Mouse (Mus musculus): ENCODE data around the gene Rc3h2. TPM values are rescaled to one million over a fixed set of nuclear protein-coding genes. Genes with fewer than 3 reads are reported as not detected.

Gene Rc3h2
- polyA plus RNA-seq, 2 experiments = 15.7 to 17.0 TPM

DNA sequence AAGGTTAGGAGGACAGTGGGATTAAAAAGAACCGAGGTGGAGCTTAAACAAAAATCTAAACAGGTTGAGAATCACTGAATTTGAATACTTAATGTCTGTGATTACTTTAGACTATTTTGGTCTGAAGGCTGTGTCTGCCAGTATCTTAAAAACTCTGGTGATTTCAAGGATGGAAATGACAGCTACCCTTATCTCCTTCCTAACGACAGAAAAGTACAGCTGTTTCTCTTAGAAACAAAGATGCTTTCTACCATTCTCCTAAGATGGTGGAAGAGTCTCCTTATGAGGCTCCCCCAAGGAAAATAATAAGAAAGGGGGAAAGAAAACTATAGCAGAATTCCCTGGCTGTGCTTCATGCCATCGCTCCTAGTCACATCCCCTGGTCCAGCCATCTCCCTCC, 800 bp downstream of the Rc3h2 start:
- H3K4me3 ChIP-seq (replicated peaks; ENCODE audit: low read length) = peak overlapping the region; percentile 97
- ATAC-seq (ENCODE audit: low FRiP score, low read depth) = no peak
- 4% methylated on average over 3 of the region's 3 CpGs for WGBS

DNA sequence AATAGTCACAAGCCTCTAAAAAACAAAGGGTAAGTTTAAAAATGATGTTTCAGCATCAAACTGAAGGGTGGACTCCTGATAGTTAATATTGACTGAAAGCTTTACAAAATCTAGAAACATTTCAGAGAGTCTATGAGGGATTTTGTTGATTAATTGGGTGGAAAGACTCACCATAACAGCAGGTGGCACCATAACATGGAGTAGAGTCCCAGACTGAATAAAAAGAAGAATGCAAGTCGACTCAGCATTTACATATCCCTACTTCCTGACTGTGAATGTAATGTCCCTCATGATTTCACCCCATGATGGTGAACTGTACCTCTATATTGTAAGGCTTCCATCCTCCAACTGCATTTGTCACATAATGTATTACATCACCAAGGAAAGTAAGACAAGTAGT, 27.2 kb downstream of the Rc3h2 start:
- DNase-seq (ENCODE audit: low spot score) = no peak
- WGBS = 64% methylated on average over 1 of the region's 1 CpGs

More for the DNA sequence above, 800 bp downstream of the Rc3h2 start:
- Histone ChIP-seq H3K4me2 (replicated peaks; ENCODE audit: low read depth, low read length, severe bottlenecking) (peak overlapping the region; percentile 51), H3K9me3 (ENCODE audit: control insufficient read depth, low read length) (no peaks in the 10 kb centered on the region), H3K9ac (ENCODE audit: low read depth, low read length, severe bottlenecking) (peak overlapping the region; percentile 99), H3K36me3 (ENCODE audit: control insufficient read depth, insufficient read depth, low read length) (0 out of 2 replicates have a peak, but pooled peaks cover 3% of the 10 kb centered on the region), H3K27me3 (ENCODE audit: control insufficient read depth, insufficient read depth, low read length) (no peaks in the 10 kb centered on the region), H3K27ac (replicated peaks; ENCODE audit: low read depth, low read length) (peak overlapping the region; percentile 94), H3K4me1 (ENCODE audit: control insufficient read depth, insufficient read depth, low read length) (peaks cover 3% of the 10 kb centered on the region)
- TF ChIP-seq POLR2A (IDR thresholded peaks at IDR 0.05; ENCODE audit: borderline replicate concordance, extremely low read depth, insufficient read depth, insufficient read length) = no peak
- DNase-seq (ENCODE audit: low spot score) = no peak

GRCm38 (mm10) chr2:37382921-37383320, 39.8 kb downstream of the Rc3h2 start:
- TF ChIP-seq POLR2A (IDR thresholded peaks at IDR 0.05; ENCODE audit: borderline replicate concordance, extremely low read depth, insufficient read depth, insufficient read length) = no peak
- WGBS = 95% methylated on average over 9 of the region's 9 CpGs
- DNase-seq (ENCODE audit: low spot score) = no peak

More for the DNA sequence above, 27.2 kb downstream of the Rc3h2 start:
- Histone ChIP-seq H3K9me3 (ENCODE audit: control insufficient read depth, low read length) (no peaks in the 10 kb centered on the region), H3K4me2 (replicated peaks; ENCODE audit: low read depth, low read length, severe bottlenecking) (no peak overlapping the region), H3K9ac (ENCODE audit: low read depth, low read length, severe bottlenecking) (no peak overlapping the region), H3K36me3 (ENCODE audit: control insufficient read depth, insufficient read depth, low read length) (peaks cover 52% of the 10 kb centered on the region), H3K27ac (replicated peaks; ENCODE audit: low read depth, low read length) (no peak overlapping the region), H3K4me3 (replicated peaks; ENCODE audit: low read length) (no peak overlapping the region), H3K27me3 (ENCODE audit: control insufficient read depth, insufficient read depth, low read length) (no peaks in the 10 kb centered on the region), H3K4me1 (ENCODE audit: control insufficient read depth, insufficient read depth, low read length) (no peaks in the 10 kb centered on the region)
- no peak for TF ChIP-seq POLR2A (IDR thresholded peaks at IDR 0.05; ENCODE audit: borderline replicate concordance, extremely low read depth, insufficient read depth, insufficient read length)
- ATAC-seq (ENCODE audit: low FRiP score, low read depth) = no peak

DNA sequence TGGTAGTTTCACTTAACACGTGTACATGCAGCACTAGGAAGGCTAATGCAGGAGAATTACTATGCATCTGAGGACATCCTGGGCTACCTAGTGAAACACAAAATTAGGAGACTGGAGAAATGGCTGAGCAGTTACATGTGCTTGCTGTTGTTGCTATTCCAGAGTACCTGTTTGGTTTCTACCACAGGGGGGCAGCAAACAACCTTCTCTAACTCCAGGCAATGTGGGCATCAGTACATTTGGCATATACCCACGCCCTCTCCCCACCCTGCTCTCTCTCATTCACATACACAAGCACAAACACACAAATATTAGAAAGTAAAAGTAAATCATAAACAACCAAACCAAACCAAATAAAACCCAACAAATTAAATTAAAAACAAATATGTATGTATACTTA, 42.5 kb downstream of the Rc3h2 start:
- 57% methylated on average over 2 of the region's 2 CpGs for WGBS
- ATAC-seq (ENCODE audit: low FRiP score, low read depth) = no peak
- Histone ChIP-seq H3K36me3 (ENCODE audit: control insufficient read depth, insufficient read depth, low read length) (peaks cover 72% of the 10 kb centered on the region), H3K27me3 (ENCODE audit: control insufficient read depth, insufficient read depth, low read length) (no peaks in the 10 kb centered on the region), H3K4me1 (ENCODE audit: control insufficient read depth, insufficient read depth, low read length) (no peaks in the 10 kb centered on the region), H3K9ac (ENCODE audit: low read depth, low read length, severe bottlenecking) (no peak overlapping the region), H3K4me3 (replicated peaks; ENCODE audit: low read length) (no peak overlapping the region), H3K27ac (replicated peaks; ENCODE audit: low read depth, low read length) (no peak overlapping the region), H3K9me3 (ENCODE audit: control insufficient read depth, low read length) (no peaks in the 10 kb centered on the region), H3K4me2 (replicated peaks; ENCODE audit: low read depth, low read length, severe bottlenecking) (no peak overlapping the region)
- no peak for TF ChIP-seq POLR2A (IDR thresholded peaks at IDR 0.05; ENCODE audit: borderline replicate concordance, extremely low read depth, insufficient read depth, insufficient read length)
- DNase-seq (ENCODE audit: low spot score) = peak; percentile 65

More at GRCm38 (mm10) chr2:37382921-37383320, 39.8 kb downstream of the Rc3h2 start:
- Histone ChIP-seq H3K4me3 (replicated peaks; ENCODE audit: low read length) (no peak overlapping the region), H3K27me3 (ENCODE audit: control insufficient read depth, insufficient read depth, low read length) (no peaks in the 10 kb centered on the region), H3K9ac (ENCODE audit: low read depth, low read length, severe bottlenecking) (no peak overlapping the region), H3K4me2 (replicated peaks; ENCODE audit: low read depth, low read length, severe bottlenecking) (no peak overlapping the region), H3K36me3 (ENCODE audit: control insufficient read depth, insufficient read depth, low read length) (peaks cover 63% of the 10 kb centered on the region), H3K4me1 (ENCODE audit: control insufficient read depth, insufficient read depth, low read length) (no peaks in the 10 kb centered on the region), H3K27ac (replicated peaks; ENCODE audit: low read depth, low read length) (no peak overlapping the region), H3K9me3 (ENCODE audit: control insufficient read depth, low read length) (no peaks in the 10 kb centered on the region)
- no peak for ATAC-seq (ENCODE audit: low FRiP score, low read depth)

DNA sequence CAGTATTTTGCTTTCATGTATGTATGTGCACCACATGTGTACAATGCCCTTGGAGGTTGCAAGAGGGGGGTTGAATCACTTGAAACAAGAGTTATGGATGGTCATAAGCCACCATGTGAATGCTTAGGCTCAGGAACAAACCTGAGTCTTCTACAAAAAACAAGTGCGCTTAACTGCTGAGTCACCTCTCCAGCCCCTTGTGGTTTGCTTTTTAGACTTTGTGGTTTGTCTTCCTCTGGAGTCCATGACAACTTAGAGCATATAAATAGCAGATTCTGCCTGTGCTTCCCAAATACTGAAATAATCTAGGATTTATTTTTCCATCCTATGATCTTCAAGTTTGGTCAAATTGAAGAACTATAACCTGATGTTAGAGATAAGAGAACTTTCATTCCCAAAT, 46.7 kb downstream of the Rc3h2 start:
- no peak overlapping the region for H3K4me3 ChIP-seq (replicated peaks; ENCODE audit: low read length)
- H3K9me3 ChIP-seq (ENCODE audit: control insufficient read depth, low read length) = no peaks in the 10 kb centered on the region
- no peaks in the 10 kb centered on the region for H3K27me3 ChIP-seq (ENCODE audit: control insufficient read depth, insufficient read depth, low read length)
- 100% methylated on average over 1 of the region's 1 CpGs for WGBS
- peak; percentile 9 for DNase-seq (ENCODE audit: low spot score)
- no peak for ATAC-seq (ENCODE audit: low FRiP score, low read depth)
- no peak for TF ChIP-seq POLR2A (IDR thresholded peaks at IDR 0.05; ENCODE audit: borderline replicate concordance, extremely low read depth, insufficient read depth, insufficient read length)
- no peaks in the 10 kb centered on the region for H3K4me1 ChIP-seq (ENCODE audit: control insufficient read depth, insufficient read depth, low read length)
- peaks cover 62% of the 10 kb centered on the region for H3K36me3 ChIP-seq (ENCODE audit: control insufficient read depth, insufficient read depth, low read length)
- H3K9ac ChIP-seq (ENCODE audit: low read depth, low read length, severe bottlenecking) = no peak overlapping the region
- H3K4me2 ChIP-seq (replicated peaks; ENCODE audit: low read depth, low read length, severe bottlenecking) = no peak overlapping the region
- no peak overlapping the region for H3K27ac ChIP-seq (replicated peaks; ENCODE audit: low read depth, low read length)

- TF ChIP-seq POLR2A (IDR thresholded peaks at IDR 0.05; ENCODE audit: borderline replicate concordance, extremely low read depth, insufficient read depth, insufficient read length) = no peak
- Histone ChIP-seq H3K4me2 (replicated peaks; ENCODE audit: low read depth, low read length, severe bottlenecking) (no peak overlapping the region), H3K9me3 (ENCODE audit: control insufficient read depth, low read length) (no peaks in the 10 kb centered on the region), H3K27me3 (ENCODE audit: control insufficient read depth, insufficient read depth, low read length) (no peaks in the 10 kb centered on the region), H3K9ac (ENCODE audit: low read depth, low read length, severe bottlenecking) (no peak overlapping the region), H3K4me1 (ENCODE audit: control insufficient read depth, insufficient read depth, low read length) (no peaks in the 10 kb centered on the region), H3K27ac (replicated peaks; ENCODE audit: low read depth, low read length) (no peak overlapping the region), H3K4me3 (replicated peaks; ENCODE audit: low read length) (no peak overlapping the region), H3K36me3 (ENCODE audit: control insufficient read depth, insufficient read depth, low read length) (peaks cover 26% of the 10 kb centered on the region)
- WGBS = 43% methylated on average over 2 of the region's 2 CpGs
- ATAC-seq (ENCODE audit: low FRiP score, low read depth) (no peak), DNase-seq (ENCODE audit: low spot score) (no peak)
These were observed 52.1 kb downstream of the Rc3h2 start for GRCm38 (mm10) chr2:37370651-37371050.

Data from limb, embryonic 14.5 days (tissue).